7 mouse cellular contexts compared by ENCODE assay signal in genomic region chr11:69063413-69064201, GRCm38 (mm10). TPM values are rescaled to one million over a fixed set of nuclear protein-coding genes. Genes with fewer than 3 reads are reported as not detected.
DNase-seq lines count a peak whose midpoint lies in the region; ATAC-seq lines count a peak whose summit lies in the region.

No protein-coding gene starts in this region.

- H3K4me3 ChIP-seq in intestine, embryonic 14.5 days (ENCODE audit: low read depth, low read length) = peak overlapping the region; percentile 93
- H3K4me3 ChIP-seq in limb, embryonic 15.5 days = peak overlapping the region; percentile 65
- H3K4me3 ChIP-seq in midbrain, embryonic 16.5 days (ENCODE audit: low read depth, low read length) = peak overlapping the region; percentile 63

- peak overlapping the region; percentile 67 for H3K9ac ChIP-seq in intestine, embryonic 14.5 days (ENCODE audit: low read length)
- peak overlapping the region; percentile 66 for H3K9ac ChIP-seq in limb, embryonic 15.5 days
- peak overlapping the region; percentile 54 for H3K9ac ChIP-seq in midbrain, embryonic 16.5 days (ENCODE audit: low read depth, low read length)

- no peaks in the 10 kb centered on the region for H3K27me3 ChIP-seq in intestine, embryonic 14.5 days (replicated peaks; ENCODE audit: control insufficient read depth, insufficient read depth, low read length)
- no peaks in the 10 kb centered on the region for H3K27me3 ChIP-seq in limb, embryonic 15.5 days
- no peaks in the 10 kb centered on the region for H3K27me3 ChIP-seq in midbrain, embryonic 16.5 days (ENCODE audit: control insufficient read depth, insufficient read depth, low read depth, low read length)

- H3K4me1 ChIP-seq in intestine, embryonic 14.5 days (replicated peaks; ENCODE audit: control insufficient read depth, insufficient read depth, low read length) = peaks cover 17% of the 10 kb centered on the region
- peaks cover 50% of the 10 kb centered on the region for H3K4me1 ChIP-seq in limb, embryonic 15.5 days
- H3K4me1 ChIP-seq in midbrain, embryonic 16.5 days (ENCODE audit: control insufficient read depth, insufficient read depth, low read length) = peaks cover 29% of the 10 kb centered on the region

- peak overlapping the region; percentile 73 for H3K27ac ChIP-seq in intestine, embryonic 14.5 days (ENCODE audit: low read depth)
- H3K27ac ChIP-seq in limb, embryonic 15.5 days = peak overlapping the region; percentile 90
- H3K27ac ChIP-seq in midbrain, embryonic 16.5 days (ENCODE audit: low read length) = peak overlapping the region; percentile 48

- DNase-seq in T-cell, adult 2 months (ENCODE audit: low spot score) = peak; percentile 81
- DNase-seq in cerebellum, postnatal 14 days = peak; percentile 94 to 96
- DNase-seq in gastrocnemius, adult 8-10 months (ENCODE audit: low spot score in 2 of 2) = peak; percentile 37 to 45
- DNase-seq in intestine, embryonic 14.5 days (ENCODE audit: low spot score) = peak; percentile 99
- DNase-seq in spleen, postnatal 4 days (ENCODE audit: low spot score in 2 of 2) = peak; percentile 88 to 98

- no peaks in the 10 kb centered on the region for H3K36me3 ChIP-seq in intestine, embryonic 14.5 days (ENCODE audit: control insufficient read depth, insufficient read depth, low read length)
- no peaks in the 10 kb centered on the region for H3K36me3 ChIP-seq in limb, embryonic 15.5 days
- H3K36me3 ChIP-seq in midbrain, embryonic 16.5 days (ENCODE audit: control insufficient read depth, insufficient read depth, low read length) = no peaks in the 10 kb centered on the region

- ATAC-seq in intestine, embryonic 14.5 days (replicated peaks; ENCODE audit: low FRiP score, low TSS enrichment, low read depth) = peak; percentile 47; the same call in 1 of the 2 replicates
- no peak for ATAC-seq in limb, embryonic 15.5 days (ENCODE audit: insufficient number of reproducible peaks, low FRiP score, low TSS enrichment, low read depth)
- ATAC-seq in midbrain, embryonic 16.5 days = no peak

- WGBS in intestine, embryonic 14.5 days = under 1% methylated on average over 31 of the region's 31 CpGs
- under 1% methylated on average over 31 of the region's 31 CpGs for WGBS in limb, embryonic 15.5 days
- under 1% methylated on average over 31 of the region's 31 CpGs for WGBS in midbrain, embryonic 16.5 days

- H3K9me3 ChIP-seq in intestine, embryonic 14.5 days (ENCODE audit: control insufficient read depth, low read length) = no peaks in the 10 kb centered on the region
- no peaks in the 10 kb centered on the region for H3K9me3 ChIP-seq in limb, embryonic 15.5 days
- H3K9me3 ChIP-seq in midbrain, embryonic 16.5 days (replicated peaks; ENCODE audit: control insufficient read depth, low read length, poor library complexity, severe bottlenecking) = no peaks in the 10 kb centered on the region

- peak overlapping the region; percentile 80 for H3K4me2 ChIP-seq in intestine, embryonic 14.5 days (ENCODE audit: low read length)
- peak overlapping the region; percentile 72 for H3K4me2 ChIP-seq in limb, embryonic 15.5 days
- peak overlapping the region; percentile 70 for H3K4me2 ChIP-seq in midbrain, embryonic 16.5 days (ENCODE audit: low read length)

RNA-seq across cellular contexts. Expression of gene Borcs6, which starts 4.1 kb away (rescaled TPM):
- 10 to 100 TPM; 22.4 to 26.2 (median 23.7) TPM for total RNA-seq in gastrocnemius, adult 8-10 months (2022)
- 8.8 TPM in 2 replicates for polyA plus RNA-seq in intestine, embryonic 14.5 days (2014; fragmentation: Nextera tagmentation; extraction: Ambion mirVana)
- polyA plus RNA-seq in limb, embryonic 15.5 days (2015; fragmentation: Nextera tagmentation; extraction: Ambion mirVana) = 12.9 and 13.7 TPM in 2 replicates
- polyA plus RNA-seq in midbrain, embryonic 16.5 days (2015; fragmentation: Nextera tagmentation; extraction: Ambion mirVana) = 15.7 and 20.4 TPM in 2 replicates

RNA-seq across cellular contexts. Expression of gene Tmem107, which starts 7.0 kb away (rescaled TPM):
- total RNA-seq in gastrocnemius, adult 8-10 months (2022) = 1 to 10 TPM; 2.9 to 7.0 (median 5.2) TPM
- polyA plus RNA-seq in intestine, embryonic 14.5 days (2014; fragmentation: Nextera tagmentation; extraction: Ambion mirVana) = 50.1 and 58.9 TPM in 2 replicates
- polyA plus RNA-seq in limb, embryonic 15.5 days (2015; fragmentation: Nextera tagmentation; extraction: Ambion mirVana) = 64.8 and 65.5 TPM in 2 replicates
- polyA plus RNA-seq in midbrain, embryonic 16.5 days (2015; fragmentation: Nextera tagmentation; extraction: Ambion mirVana) = 41.2 and 44.0 TPM in 2 replicates

RNA-seq across cellular contexts. Expression of gene Aurkb, which starts 18.2 kb away (rescaled TPM):
- total RNA-seq in gastrocnemius, adult 8-10 months (2022) = under 1 TPM in 1 of 4 experiments, not detected in 3; 0.35 TPM
- polyA plus RNA-seq in intestine, embryonic 14.5 days (2014; fragmentation: Nextera tagmentation; extraction: Ambion mirVana) = 150 and 170 TPM in 2 replicates
- 111 and 121 TPM in 2 replicates for polyA plus RNA-seq in limb, embryonic 15.5 days (2015; fragmentation: Nextera tagmentation; extraction: Ambion mirVana)
- 12.6 and 15.4 TPM in 2 replicates for polyA plus RNA-seq in midbrain, embryonic 16.5 days (2015; fragmentation: Nextera tagmentation; extraction: Ambion mirVana)

RNA-seq across cellular contexts. Expression of gene Vamp2, which starts 24.7 kb away (rescaled TPM):
- 10 to 100 TPM; 31.4 to 39.6 (median 35.6) TPM for total RNA-seq in gastrocnemius, adult 8-10 months (2022)
- 76.7 TPM in 2 replicates for polyA plus RNA-seq in intestine, embryonic 14.5 days (2014; fragmentation: Nextera tagmentation; extraction: Ambion mirVana)
- 95.0 and 103 TPM in 2 replicates for polyA plus RNA-seq in limb, embryonic 15.5 days (2015; fragmentation: Nextera tagmentation; extraction: Ambion mirVana)
- polyA plus RNA-seq in midbrain, embryonic 16.5 days (2015; fragmentation: Nextera tagmentation; extraction: Ambion mirVana) = 335 and 438 TPM in 2 replicates

RNA-seq across cellular contexts. Expression of gene Per1, which starts 31.4 kb away (rescaled TPM):
- 10 to 100 TPM; 58.8 to 81.4 (median 70.4) TPM for total RNA-seq in gastrocnemius, adult 8-10 months (2022)
- 10.5 and 13.4 TPM in 2 replicates for polyA plus RNA-seq in intestine, embryonic 14.5 days (2014; fragmentation: Nextera tagmentation; extraction: Ambion mirVana)
- polyA plus RNA-seq in limb, embryonic 15.5 days (2015; fragmentation: Nextera tagmentation; extraction: Ambion mirVana) = 24.3 and 28.9 TPM in 2 replicates
- 12.4 TPM in 2 replicates for polyA plus RNA-seq in midbrain, embryonic 16.5 days (2015; fragmentation: Nextera tagmentation; extraction: Ambion mirVana)

Comparison
In these comparisons a context has a peak if more than half of its experiments do, and no peak if none do; other contexts are left out.
1. DNase-seq: peak in every context shown above with its lines; median percentile 99 in intestine, embryonic 14.5 days; 95 in cerebellum, postnatal 14 days; 93 in spleen, postnatal 4 days; 81 in T-cell, adult 2 months; 41 in gastrocnemius, adult 8-10 months.